Mouse (Mus musculus) lung, embryonic 14.5 days (tissue): ENCODE results near the gene Coq6. TPM values are rescaled to one million over a fixed set of nuclear protein-coding genes. Genes with fewer than 3 reads are reported as not detected.
A peak's percentile ranks its signal among the peaks of the same experiment; 100 is the strongest.

Experiments used
- ATAC-seq: fragments of 200-750 bp; cut with Nextera tagmentation; 2 replicates; pipeline ENCODE4 v1.8.0; 2017; ENCODE audit warnings: mild to moderate bottlenecking, moderate TSS enrichment, moderate library complexity; ENCODE audit not compliant: insufficient read depth
- DNase-seq: peaks from one replicate; pipeline ENCODE4 v3.0.0-alpha.2; 2015
- H3K27ac ChIP-seq: fragments of 300-500 bp; sonication (generic); 2 replicates; pipeline ENCODE4 v1.5.1; 2014; ENCODE audit warnings: low read depth, mild to moderate bottlenecking, moderate library complexity
- H3K27me3 ChIP-seq: fragments of 300-500 bp; sonication (generic); 2 replicates; pipeline ENCODE4 v1.6.1; 2014; ENCODE audit warnings: low read length, control low read depth; ENCODE audit not compliant: insufficient read depth
- H3K36me3 ChIP-seq: fragments of 300-500 bp; sonication (generic); 2 replicates; pipeline ENCODE4 v1.6.1; 2014; ENCODE audit warnings: control low read depth; ENCODE audit not compliant: insufficient read depth
- H3K4me1 ChIP-seq: fragments of 300-500 bp; sonication (generic); 2 replicates; pipeline ENCODE4 v1.6.1; 2014; ENCODE audit warnings: antibody characterized with exemption, control low read depth; ENCODE audit not compliant: insufficient read depth
- H3K4me2 ChIP-seq: fragments of 300-500 bp; sonication (generic); 2 replicates; pipeline ENCODE4 v1.6.1; 2014; ENCODE audit warnings: mild to moderate bottlenecking
- H3K4me3 ChIP-seq: fragments of 300-500 bp; sonication (generic); 2 replicates; pipeline ENCODE4 v1.5.1; 2014; ENCODE audit warnings: low read depth, low read length
- H3K9ac ChIP-seq: fragments of 300-500 bp; sonication (generic); 2 replicates; pipeline ENCODE4 v1.6.1; 2014
- H3K9me3 ChIP-seq: fragments of 300-500 bp; sonication (generic); 2 replicates; pipeline ENCODE4 v1.6.1; 2016; ENCODE audit warnings: low read depth, low read length, control low read depth
- CTCF ChIP-seq: IDR thresholded peaks from 2 replicates; pipeline ENCODE4 v1.5.1; 2016; ENCODE audit warnings: antibody characterized with exemption, low read depth
- WGBS: fragments of 180-500 bp; shearing (Covaris S2); extraction: QIAGEN DNeasy Blood & Tissue Kit; methylation state at CpG from one replicate; pipeline ENCODE4 v1.1.7; 2014; 5-methylcytosine and 5-hydroxymethylcytosine counted together
- polyA plus RNA-seq: library from polyadenylated mRNA; unstranded; fragments of >200 nt; fragmentation: Nextera tagmentation; extraction: Ambion mirVana; gene quantifications from 2 replicates; pipeline ENCODE4 v1.2.1, GENCODE M21; 2014

Coq6 gene
- polyA plus RNA-seq, 1 experiment from 2014 or later, result 51.1 TPM

GRCm38 (mm10) chr12:84417605-84417922 is 56.1 kb downstream of the Coq6 start:
- no peak; the same call in 1 of the 2 replicates for ATAC-seq
- no peaks in the 10 kb centered on the region for H3K36me3 ChIP-seq
- peak overlapping the region; percentile 65; the same call in 1 of the 2 replicates for H3K27ac ChIP-seq
- no peak for TF ChIP-seq CTCF
- no peak for DNase-seq
- peak overlapping the region; percentile 70 for H3K9ac ChIP-seq
- no peaks in the 10 kb centered on the region for H3K4me1 ChIP-seq
- WGBS, result 33% methylated on average over 18 of the region's 18 CpGs
- H3K4me3 ChIP-seq, result peak overlapping the region; percentile 57
- H3K4me2 ChIP-seq, result peak overlapping the region; percentile 85
- no peaks in the 10 kb centered on the region for H3K27me3 ChIP-seq
- peaks cover 5% of the 10 kb centered on the region; the same call in 1 of the 2 replicates for H3K9me3 ChIP-seq

Other genes with a start within 250 kb of the Coq6 start
- gene Dnal1, start 247.3 kb upstream of the Coq6 start, polyA plus RNA-seq, result 4.1 and 5.2 TPM in 2 replicates
- gene Pnma1, start 213.2 kb upstream of the Coq6 start, polyA plus RNA-seq, result 0.68 and 0.79 TPM in 2 replicates
- 11.3 and 12.3 TPM in 2 replicates for gene Elmsan1, start 142.8 kb upstream of the Coq6 start, polyA plus RNA-seq
- 17.2 and 19.6 TPM in 2 replicates for gene Ptgr2, start 76.4 kb upstream of the Coq6 start, polyA plus RNA-seq
- 81.3 and 82.7 TPM in 2 replicates for gene Zfp410, start 44.8 kb upstream of the Coq6 start, polyA plus RNA-seq
- gene Fam161b, start 176 bp downstream of the Coq6 start, polyA plus RNA-seq, result 3.0 and 3.5 TPM in 2 replicates
- gene Entpd5, start 47.4 kb downstream of the Coq6 start, polyA plus RNA-seq, result 15.4 and 18.0 TPM in 2 replicates
- gene Bbof1, start 47.4 kb downstream of the Coq6 start, polyA plus RNA-seq, result 0.96 and 1.5 TPM in 2 replicates
- gene Rnf113a2, start 55.5 kb downstream of the Coq6 start, polyA plus RNA-seq, result 21.1 and 22.1 TPM in 2 replicates
- gene Aldh6a1, start 89.3 kb downstream of the Coq6 start, polyA plus RNA-seq, result 32.8 and 35.4 TPM in 2 replicates
- gene Lin52, start 89.8 kb downstream of the Coq6 start, polyA plus RNA-seq, result 21.8 and 22.5 TPM in 2 replicates
- gene Vsx2, start 208.1 kb downstream of the Coq6 start, polyA plus RNA-seq, result 0.05 TPM in 1 of 2 replicates, not detected in the other